Mouse (Mus musculus): ENCODE data around the gene Rufy3.

DNA sequence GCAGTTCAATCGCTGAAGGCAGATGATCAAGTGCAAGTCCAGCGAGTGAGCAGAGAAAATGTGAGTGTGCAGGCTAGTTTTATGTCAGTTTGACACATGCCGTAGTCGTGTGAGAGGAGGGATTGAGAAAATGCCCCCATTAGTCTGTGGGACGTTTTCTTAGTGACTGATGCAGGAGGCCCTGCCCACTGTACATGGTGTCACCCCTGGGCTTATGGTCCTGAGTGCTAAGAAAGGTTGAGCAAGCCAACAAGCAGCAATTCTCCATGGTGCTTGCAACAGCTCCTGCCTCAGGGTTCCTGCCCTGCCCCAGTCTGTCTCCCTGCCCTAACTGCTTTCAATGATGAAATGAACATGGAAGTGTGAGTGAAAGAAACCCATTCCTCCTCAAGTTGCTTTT, 87.7 kb downstream of the Rufy3 start:
- no peak for TF ChIP-seq CTCF (IDR thresholded peaks at IDR 0.05; ENCODE audit: extremely low read depth, insufficient read length, insufficient replicate concordance, low read depth, low read length)
- no peak for TF ChIP-seq POLR2A (IDR thresholded peaks at IDR 0.05; ENCODE audit: low read depth, low read length)
